Mouse (Mus musculus): ENCODE data around the gene Ruvbl1.

Ruvbl1 gene

GRCm38 (mm10) chr6:88465181-88465920, at the start of gene Ruvbl1:
Ruvbl1 (plus strand) TSS chr6:88465409.
- in situ Hi-C loops (cut with MseI, MboI) = no loop called here

GRCm38 (mm10) chr6:88416130-88416758, 49.0 kb upstream of the Ruvbl1 start:
- in situ Hi-C loops (cut with MseI, MboI) = no loop called here

GRCm38 (mm10) chr6:88431202-88431601, 34.0 kb upstream of the Ruvbl1 start:
- in situ Hi-C loops (cut with MseI, MboI) = no loop called here

DNA sequence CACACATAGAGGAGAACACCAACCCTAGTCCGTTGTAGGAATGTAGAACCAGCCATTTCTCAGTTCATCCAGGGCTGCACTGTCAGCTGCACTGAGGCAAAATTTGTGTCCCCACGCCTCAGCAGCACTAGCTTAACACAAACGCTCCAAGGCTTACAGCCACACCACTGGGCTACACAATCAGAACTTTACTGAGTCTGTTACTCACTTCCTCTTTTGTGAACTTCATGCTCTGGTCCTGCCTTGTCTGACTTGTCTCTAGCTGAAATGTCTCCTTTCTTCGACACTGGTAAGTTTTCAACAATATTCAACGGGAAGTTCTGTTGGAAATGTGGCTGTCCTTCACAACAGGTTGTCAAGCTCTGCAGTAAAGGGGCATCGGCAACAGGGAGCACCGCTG, 29.6 kb upstream of the Ruvbl1 start:
- in situ Hi-C loops (cut with MseI, MboI) = no loop called here

GRCm38 (mm10) chr6:88439056-88439455, 26.2 kb upstream of the Ruvbl1 start:
- in situ Hi-C loops (cut with MseI, MboI) = no loop called here

GRCm38 (mm10) chr6:88442551-88442950, 22.7 kb upstream of the Ruvbl1 start:
- in situ Hi-C loops (cut with MseI, MboI) = no loop called here

DNA sequence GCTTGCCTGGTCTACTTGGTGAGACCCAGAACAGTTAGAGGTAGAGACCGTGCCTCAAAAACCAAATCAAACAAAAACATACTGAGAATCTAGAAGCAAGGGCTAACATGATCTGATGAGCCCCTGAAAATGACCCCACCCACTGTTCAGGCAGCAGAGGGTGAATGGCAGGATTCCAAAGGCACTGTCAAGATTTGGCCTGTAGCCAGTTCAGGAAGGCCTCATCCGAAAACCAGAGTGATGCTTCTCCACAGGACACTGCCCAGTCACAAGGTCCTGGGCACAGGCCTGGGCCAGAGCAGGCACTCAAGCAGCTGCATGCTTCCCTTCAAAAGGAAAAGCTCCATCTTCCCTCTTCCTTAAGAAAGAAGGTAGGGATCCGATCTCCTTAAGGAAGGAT, 21.8 kb upstream of the Ruvbl1 start:
- in situ Hi-C loops (cut with MseI, MboI) = no loop called here

DNA sequence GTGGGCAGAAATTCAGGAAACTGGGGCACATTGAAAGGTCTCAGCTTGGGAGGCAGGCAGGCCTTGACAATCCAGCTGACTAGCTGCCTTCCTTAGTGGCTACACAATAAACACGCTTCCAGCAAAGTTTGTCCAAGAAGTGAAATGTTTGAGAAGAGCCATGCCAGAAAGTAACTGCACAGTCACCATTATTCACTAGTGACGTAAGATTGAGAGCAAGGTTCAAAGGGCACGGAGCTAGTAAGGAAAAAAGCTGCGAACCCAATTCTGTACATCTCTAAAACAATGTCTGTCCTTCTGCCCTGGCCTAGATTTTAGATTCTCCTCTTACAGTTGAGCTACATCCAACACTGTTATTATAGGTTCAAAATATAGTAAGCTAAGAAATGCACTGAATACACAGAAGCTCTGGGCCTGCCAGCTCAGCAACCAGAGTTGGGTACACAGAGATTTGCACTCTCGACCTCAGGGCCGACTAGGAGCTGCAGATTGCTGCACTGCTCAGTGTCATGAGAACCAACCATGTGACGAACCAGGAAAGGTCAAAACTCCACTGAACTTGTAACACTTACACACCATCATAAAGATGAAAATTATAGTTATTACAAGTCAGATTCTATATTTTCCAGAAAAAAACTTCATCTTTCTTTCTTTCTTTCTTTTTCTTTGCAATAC, 21.0 kb upstream of the Ruvbl1 start:
- in situ Hi-C loops (cut with MseI, MboI) = no loop called here

DNA sequence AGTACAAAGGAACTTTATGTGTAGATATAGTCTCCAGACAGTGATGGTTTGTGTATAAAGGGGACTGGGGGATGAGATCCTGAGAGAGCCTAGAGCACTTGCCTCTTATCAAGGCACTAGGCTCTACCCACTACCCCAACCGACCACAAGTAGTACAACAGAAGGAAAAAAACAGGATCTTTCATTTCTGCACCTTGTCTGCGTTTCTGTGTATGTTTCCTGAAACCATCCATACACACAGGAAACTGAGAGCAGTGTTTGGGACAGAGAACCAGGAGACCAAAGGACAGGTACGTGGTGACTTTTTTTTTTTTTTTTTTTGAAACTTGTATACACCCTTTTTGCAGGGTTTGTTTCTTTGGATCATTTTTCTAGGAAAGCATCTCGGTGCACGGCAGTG, 19.5 kb upstream of the Ruvbl1 start:
- in situ Hi-C loops (cut with MseI, MboI) = no loop called here

GRCm38 (mm10) chr6:88446063-88447002, 18.9 kb upstream of the Ruvbl1 start, which contains the start of gene Eefsec:
Eefsec (minus strand) TSS chr6:88446539.
- in situ Hi-C loops (cut with MseI, MboI) = no loop called here

DNA sequence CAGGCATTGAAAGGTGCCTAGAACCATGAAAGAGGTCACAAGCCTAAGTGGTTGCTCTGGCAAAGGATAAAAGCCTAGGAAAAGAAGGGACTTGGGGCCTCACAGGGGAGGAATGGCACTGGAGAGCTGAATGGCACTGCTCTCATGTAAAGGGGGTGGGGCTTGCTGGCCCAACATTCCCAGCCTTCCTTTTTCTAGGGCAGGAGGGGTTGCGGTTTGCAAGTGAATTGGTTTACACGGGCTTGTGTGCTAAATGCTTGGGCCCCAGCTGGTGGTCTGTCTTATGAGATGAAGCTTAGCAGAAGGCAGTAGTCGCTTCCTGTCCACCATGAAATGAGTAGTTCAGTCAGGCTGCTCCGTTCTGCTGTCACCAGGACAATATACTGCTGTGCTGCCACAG, 17.8 kb upstream of the Ruvbl1 start:
- in situ Hi-C loops (cut with MseI, MboI) = no loop called here

- in situ Hi-C loops (cut with MseI, MboI) = no loop called here
Observed at GRCm38 (mm10) chr6:88454545-88454944, 10.7 kb upstream of the Ruvbl1 start.

DNA sequence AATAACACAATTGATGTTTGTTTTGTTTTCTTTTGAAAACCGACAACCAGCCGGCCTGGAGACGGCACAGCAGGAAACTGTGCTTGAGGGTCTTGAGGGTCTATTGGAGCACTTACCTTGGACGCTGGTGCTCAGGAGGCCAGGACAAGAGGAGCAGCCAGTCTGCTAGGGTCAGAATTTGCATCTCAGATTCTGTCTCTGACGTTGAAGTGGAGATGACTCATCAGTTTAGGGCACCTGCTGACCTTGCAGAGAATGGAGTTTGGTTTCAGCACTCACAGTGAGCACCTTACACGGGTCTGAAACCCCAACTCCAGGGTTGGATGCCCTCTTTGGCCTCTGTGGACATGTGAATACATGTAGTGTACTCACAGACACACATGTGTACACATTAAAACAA, 4.7 kb downstream of the Ruvbl1 start:
- in situ Hi-C loops (cut with MseI, MboI) = no loop called here

DNA sequence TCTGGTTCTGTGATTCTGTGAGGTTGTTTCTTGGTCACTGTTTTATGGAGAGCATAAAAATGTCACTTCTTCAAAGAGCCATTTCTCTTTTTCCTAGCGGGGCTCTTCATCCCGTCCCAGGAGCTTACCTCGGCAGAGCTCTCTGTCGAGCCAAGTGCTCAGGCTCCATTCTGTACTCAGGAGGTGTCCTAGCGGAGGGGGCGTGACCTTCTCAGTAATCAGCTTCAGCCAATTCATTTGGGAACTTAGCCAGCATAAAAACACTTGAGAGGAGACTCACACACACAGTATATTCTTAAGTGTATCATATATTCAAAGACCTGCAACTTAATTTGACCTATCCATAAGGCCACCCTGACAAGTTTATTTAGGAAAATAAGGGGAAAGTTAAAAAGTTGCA, 15.2 kb downstream of the Ruvbl1 start:
- in situ Hi-C loops (cut with MseI, MboI) = no loop called here

- in situ Hi-C loops (cut with MseI, MboI) = no loop called here
Observed at GRCm38 (mm10) chr6:88483111-88483510, 17.9 kb downstream of the Ruvbl1 start.

GRCm38 (mm10) chr6:88483913-88484312, 18.7 kb downstream of the Ruvbl1 start:
- in situ Hi-C loops (cut with MseI, MboI) = no loop called here

- in situ Hi-C loops (cut with MseI, MboI) = no loop called here
Observed at GRCm38 (mm10) chr6:88485378-88485777, 20.2 kb downstream of the Ruvbl1 start.

GRCm38 (mm10) chr6:88486893-88487292, 21.7 kb downstream of the Ruvbl1 start:
- in situ Hi-C loops (cut with MseI, MboI) = no loop called here

DNA sequence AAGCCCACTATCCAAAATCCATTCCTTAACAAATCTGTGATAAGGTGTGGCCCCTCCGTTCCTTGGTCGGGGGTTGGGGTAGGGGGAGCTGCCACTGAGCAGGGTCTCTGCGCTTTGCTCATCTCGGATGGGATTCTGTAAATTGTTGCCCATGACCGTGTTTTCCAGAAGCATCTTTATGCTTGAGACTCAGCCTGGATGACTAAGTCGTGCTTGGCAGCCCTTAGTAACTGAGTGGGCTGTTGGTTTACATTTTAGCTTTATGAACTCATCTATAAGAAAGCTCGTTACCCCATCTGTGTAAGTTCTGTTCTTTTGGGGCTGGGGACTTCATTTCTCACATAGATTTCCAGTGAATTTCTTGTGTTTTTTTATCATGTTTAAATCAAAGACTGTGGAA, 23.8 kb downstream of the Ruvbl1 start:
- in situ Hi-C loops (cut with MseI, MboI) = no loop called here

DNA sequence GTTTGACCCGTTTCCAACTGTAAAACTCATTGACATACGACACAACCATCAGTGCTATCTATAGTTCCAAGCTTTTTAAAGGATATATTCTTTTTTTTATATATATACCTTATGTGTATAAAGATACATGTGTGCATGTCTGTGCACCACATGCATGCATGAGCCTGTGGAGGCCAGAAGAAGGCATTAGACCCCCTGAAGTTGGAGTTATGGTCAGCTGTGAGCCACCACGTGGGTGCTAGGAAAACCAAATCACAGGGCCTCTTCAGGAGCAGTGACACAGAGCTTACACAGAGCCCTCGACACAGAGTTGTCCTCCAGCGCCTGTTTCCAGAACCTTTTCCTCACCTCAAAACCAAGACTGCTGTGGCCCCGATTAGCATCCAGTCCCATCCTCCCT, 24.6 kb downstream of the Ruvbl1 start:
- in situ Hi-C loops (cut with MseI, MboI) = loop anchor here (10.0 kb wide), 1 partner anchor 305 kb away; no protein-coding TSS in a partner anchor

GRCm38 (mm10) chr6:88490629-88491354, 25.6 kb downstream of the Ruvbl1 start:
- in situ Hi-C loops (cut with MseI, MboI) = loop anchor here (10.0 kb wide), 1 partner anchor 306 kb away; no protein-coding TSS in a partner anchor

All from mouse trophoblast stem cell (cell line).